Mouse (Mus musculus) MEL (cell line): ENCODE measurements around the gene Tmem9. TPM values are rescaled to one million over a fixed set of nuclear protein-coding genes. Genes with fewer than 3 reads are reported as not detected.

Experiments
- DNase-seq: peaks from one replicate; pipeline ENCODE4 v3.0.0; 2011; ENCODE audit warnings: low read depth, low spot score
- H3K27ac ChIP-seq: 2 replicates; pipeline ENCODE4 v1.5.1; 2012; ENCODE audit warnings: low read depth, mild to moderate bottlenecking, control low read depth, low read length, moderate library complexity; ENCODE audit not compliant: control insufficient read depth
- H3K27me3 ChIP-seq, 2 experiments: fragments of 150-350 bp in 1 of 2; sonication (generic) in 1 of 2; 2 replicates each; pipeline ENCODE4 v1.6.1; 2012; ENCODE audit warnings: low read length in 2 of 2, mild to moderate bottlenecking in 2 of 2, improper control_type of control experiment in 1 of 2, moderate library complexity in 1 of 2; ENCODE audit not compliant: insufficient read depth in 2 of 2, control insufficient read depth in 1 of 2
- H3K36me3 ChIP-seq, 2 experiments: 2 replicates each; pipeline ENCODE4 v1.6.1; 2012 to 2014; ENCODE audit warnings: low read length in 2 of 2, improper control_type of control experiment in 1 of 2, inconsistent platforms in 1 of 2, mild to moderate bottlenecking in 1 of 2; ENCODE audit not compliant: insufficient read depth in 2 of 2, control insufficient read depth in 1 of 2
- H3K4me1 ChIP-seq, 2 experiments: fragments of 150-350 bp in 1 of 2; sonication (generic) in 1 of 2; 2 replicates each; pipeline ENCODE4 v1.6.1; 2012; ENCODE audit warnings: low read length in 2 of 2, improper control_type of control experiment in 1 of 2, mild to moderate bottlenecking in 1 of 2; ENCODE audit not compliant: insufficient read depth in 2 of 2, control insufficient read depth in 1 of 2
- H3K4me3 ChIP-seq, 2 experiments: fragments of 150-350 bp in 1 of 2; sonication (generic) in 1 of 2; 2 replicates each; pipeline ENCODE4 v1.5.1; 2012; ENCODE audit warnings: low read depth in 2 of 2, low read length in 2 of 2, mild to moderate bottlenecking in 2 of 2, moderate library complexity in 2 of 2, control low read depth in 1 of 2, improper control_type of control experiment in 1 of 2; ENCODE audit not compliant: control insufficient read depth in 1 of 2, insufficient read depth in 1 of 2
- H3K79me2 ChIP-seq: 2 replicates; pipeline ENCODE4 v1.6.1; 2012; ENCODE audit warnings: mild to moderate bottlenecking, low read length, moderate library complexity; ENCODE audit not compliant: control insufficient read depth, poor library complexity, insufficient read depth
- H3K9ac ChIP-seq: 2 replicates; pipeline ENCODE4 v1.6.1; 2012; ENCODE audit warnings: low read depth, mild to moderate bottlenecking, control low read depth, low read length, moderate library complexity; ENCODE audit not compliant: control insufficient read depth, poor library complexity, severe bottlenecking
- H3K9me3 ChIP-seq: fragments of 150-350 bp; sonication (generic); replicated peaks from 2 replicates; pipeline ENCODE4 v1.6.1; 2012; ENCODE audit warnings: mild to moderate bottlenecking, low read length, improper control_type of control experiment, moderate library complexity; ENCODE audit not compliant: insufficient read depth
- CHD1 ChIP-seq: IDR thresholded peaks from 2 replicates; pipeline ENCODE4 v1.6.1; 2012; ENCODE audit warnings: low read depth, mild to moderate bottlenecking, inconsistent platforms, low read length, improper control_type of control experiment
- CHD2 ChIP-seq: IDR thresholded peaks from 2 replicates; pipeline ENCODE4 v1.6.1; 2011; ENCODE audit warnings: low read length, improper control_type of control experiment
- CTCF ChIP-seq, 3 experiments: IDR thresholded peaks in 2 of 3; conservative IDR thresholded peaks in 1 of 3; 2 replicates each; pipeline ENCODE4 v1.5.1; 2011 to 2012; ENCODE audit warnings: low read length in 3 of 3, low read depth in 2 of 3, mild to moderate bottlenecking in 2 of 3, improper control_type of control experiment in 1 of 3, inconsistent platforms in 1 of 3, mixed read lengths in 1 of 3, moderate library complexity in 1 of 3; ENCODE audit not compliant: control insufficient read depth in 1 of 3, insufficient read depth in 1 of 3, poor library complexity in 1 of 3, severe bottlenecking in 1 of 3
- E2F4 ChIP-seq: IDR thresholded peaks from 2 replicates; pipeline ENCODE4 v1.6.1; 2011; ENCODE audit warnings: low read depth, low read length, improper control_type of control experiment, borderline replicate concordance
- GABPA ChIP-seq: IDR thresholded peaks from 2 replicates; pipeline ENCODE4 v1.6.1; 2012; ENCODE audit warnings: low read depth, mild to moderate bottlenecking, inconsistent platforms, low read length, improper control_type of control experiment, moderate library complexity
- GATA1 ChIP-seq: IDR thresholded peaks from 2 replicates; pipeline ENCODE4 v1.6.1; 2011; ENCODE audit warnings: low read depth, low read length, improper control_type of control experiment
- HCFC1 ChIP-seq: IDR thresholded peaks from 2 replicates; pipeline ENCODE4 v1.6.1; 2012; ENCODE audit warnings: low read depth, mild to moderate bottlenecking, inconsistent platforms, low read length, improper control_type of control experiment, moderate library complexity
- MXI1 ChIP-seq: IDR thresholded peaks from 2 replicates; pipeline ENCODE4 v1.6.1; 2011; ENCODE audit warnings: mild to moderate bottlenecking, low read depth, low read length, improper control_type of control experiment
- MYC ChIP-seq: IDR thresholded peaks from 2 replicates; pipeline ENCODE4 v1.6.1; 2011; ENCODE audit warnings: low read depth, mild to moderate bottlenecking, low read length, improper control_type of control experiment, moderate library complexity
- NELFE ChIP-seq: IDR thresholded peaks from 2 replicates; pipeline ENCODE4 v1.6.1; 2011; ENCODE audit warnings: low read depth, low read length, improper control_type of control experiment
- NRF1 ChIP-seq: IDR thresholded peaks from 2 replicates; pipeline ENCODE4 v1.6.1; 2014; ENCODE audit warnings: low read depth, mild to moderate bottlenecking, inconsistent platforms, low read length, improper control_type of control experiment, moderate library complexity; ENCODE audit not compliant: poor library complexity, insufficient read depth, severe bottlenecking
- POLR2A ChIP-seq, 2 experiments: IDR thresholded peaks; 2 replicates each; pipeline ENCODE4 v1.6.1; 2011 to 2012; ENCODE audit warnings: low read length in 2 of 2, mild to moderate bottlenecking in 2 of 2, control low read depth in 1 of 2, improper control_type of control experiment in 1 of 2, low read depth in 1 of 2, moderate library complexity in 1 of 2; ENCODE audit not compliant: control insufficient read depth in 1 of 2, insufficient read depth in 1 of 2, poor library complexity in 1 of 2
- POLR2AphosphoS2 ChIP-seq: IDR thresholded peaks from 2 replicates; pipeline ENCODE4 v1.6.1; 2011; ENCODE audit warnings: low read length, improper control_type of control experiment
- POLR2AphosphoS5 ChIP-seq: IDR thresholded peaks from 2 replicates; pipeline ENCODE4 v1.6.1; 2012; ENCODE audit warnings: low read depth, borderline replicate concordance, mild to moderate bottlenecking, inconsistent platforms, low read length, moderate library complexity, mixed read lengths
- RAD21 ChIP-seq: IDR thresholded peaks from 2 replicates; pipeline ENCODE4 v1.6.1; 2011; ENCODE audit warnings: mild to moderate bottlenecking, low read depth, low read length, improper control_type of control experiment
- RCOR1 ChIP-seq: IDR thresholded peaks from 2 replicates; pipeline ENCODE4 v1.6.1; 2012; ENCODE audit warnings: low read depth, mild to moderate bottlenecking, inconsistent platforms, low read length, improper control_type of control experiment
- SIN3A ChIP-seq: IDR thresholded peaks from 2 replicates; pipeline ENCODE4 v1.6.1; 2012; ENCODE audit warnings: low read length, improper control_type of control experiment, inconsistent platforms
- TAL1 ChIP-seq: IDR thresholded peaks from 2 replicates; pipeline ENCODE4 v1.6.1; 2012; ENCODE audit warnings: mild to moderate bottlenecking, inconsistent platforms, low read length, moderate library complexity, mixed read lengths
- TBP ChIP-seq: IDR thresholded peaks from 2 replicates; pipeline ENCODE4 v1.8.0; 2011; ENCODE audit warnings: low read depth, low read length, improper control_type of control experiment
- USF1 ChIP-seq: IDR thresholded peaks from 2 replicates; pipeline ENCODE4 v1.6.1; 2014; ENCODE audit warnings: low read depth, mild to moderate bottlenecking, inconsistent platforms, low read length, improper control_type of control experiment, moderate library complexity
- USF2 ChIP-seq, 2 experiments: IDR thresholded peaks; 2 replicates each; pipeline ENCODE4 v1.6.1; 2011 to 2012; ENCODE audit warnings: improper control_type of control experiment in 2 of 2, low read length in 2 of 2, borderline replicate concordance in 1 of 2, inconsistent platforms in 1 of 2, low read depth in 1 of 2, mild to moderate bottlenecking in 1 of 2; ENCODE audit not compliant: insufficient read depth in 1 of 2
- ZC3H11A ChIP-seq: IDR thresholded peaks from 2 replicates; pipeline ENCODE4 v1.6.1; 2012; ENCODE audit warnings: low read depth, mild to moderate bottlenecking, inconsistent platforms, low read length, improper control_type of control experiment
- ZMIZ1 ChIP-seq: IDR thresholded peaks from 2 replicates; pipeline ENCODE4 v1.6.1; 2012; ENCODE audit warnings: low read depth, mild to moderate bottlenecking, inconsistent platforms, low read length, improper control_type of control experiment, moderate library complexity
- ZNF384 ChIP-seq: IDR thresholded peaks from 2 replicates; pipeline ENCODE4 v1.6.1; 2012; ENCODE audit warnings: low read depth, mild to moderate bottlenecking, inconsistent platforms, low read length, improper control_type of control experiment
- polyA plus RNA-seq, 2 experiments: library from polyadenylated mRNA; stranded (reverse) in 1 of 2; unstranded in 1 of 2; fragments of >175 nt in 1 of 2; fragments of >200 nt in 1 of 2; gene quantifications; 2 replicates each; pipeline versions ENCODE4 v1.2.1 to v1.2.4; 2012; ENCODE audit warnings: low replicate concordance in 2 of 2, low read depth in 1 of 2; ENCODE audit not compliant: insufficient read length in 2 of 2, insufficient read depth in 1 of 2, missing spikeins in 1 of 2
- total RNA-seq: library from RNA; depleted of rRNA; stranded (reverse); fragments of 300-350 nt; gene quantifications from 2 replicates; pipeline ENCODE4 v1.2.3, GENCODE M21; 2012

The Tmem9 gene
- total and polyA plus RNA-seq, 3 experiments, result 52.2 to 82.9 TPM; not detected in 1

DNA sequence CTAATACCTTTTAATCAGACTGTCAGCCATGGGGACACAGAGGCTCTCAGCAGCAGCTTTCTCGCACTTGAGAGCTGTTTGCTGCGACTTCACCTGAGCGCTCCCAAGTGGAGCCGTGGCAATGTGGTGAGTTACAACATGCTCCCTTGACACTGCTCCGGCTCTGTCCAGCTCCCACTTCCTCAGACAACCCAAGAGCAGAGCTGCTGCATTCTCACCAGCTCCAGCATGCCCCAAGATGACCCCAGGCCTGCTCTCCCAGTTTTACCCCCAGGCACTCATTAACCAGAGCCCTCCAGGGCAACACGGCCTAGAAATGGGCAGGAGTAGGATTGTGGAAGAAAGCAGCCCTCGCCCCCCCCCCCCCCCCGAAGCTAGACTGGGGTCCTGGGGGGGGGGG is 23.7 kb downstream of the Tmem9 start:
- Histone ChIP-seq H3K79me2 (no peaks in the 10 kb centered on the region), H3K9ac (no peak overlapping the region), H3K4me1 (no peaks in the 10 kb centered on the region), H3K36me3 (peaks cover 0 to 4% of the 10 kb centered on the region in 2 experiments; a peak in 2 of 4 replicates), H3K27me3 (no peaks in the 10 kb centered on the region), H3K4me3 (no peak overlapping the region), H3K27ac (no peak overlapping the region), H3K9me3 (no peaks in the 10 kb centered on the region)
- no peak for TF ChIP-seq NRF1
- no peak for TF ChIP-seq POLR2AphosphoS5
- TF ChIP-seq POLR2A (IDR thresholded peaks at IDR 0.05; ENCODE audit: control insufficient read depth in 1 of 2, insufficient read depth in 1 of 2, low read depth in 1 of 2, low read length in 2 of 2, poor library complexity in 1 of 2), result no peak
- TF ChIP-seq RAD21, result no peak
- TF ChIP-seq CHD1, result no peak
- no peak for TF ChIP-seq NELFE
- no peak for TF ChIP-seq CHD2
- TF ChIP-seq RCOR1, result no peak
- TF ChIP-seq ZC3H11A, result no peak
- TF ChIP-seq HCFC1, result no peak
- no peak for TF ChIP-seq CTCF (IDR thresholded peaks at IDR 0.05 in 2 of 3, conservative IDR thresholded peaks at IDR 0.05 in 1 of 3; ENCODE audit: control insufficient read depth in 1 of 3, insufficient read depth in 1 of 3, low read depth in 2 of 3, low read length in 3 of 3, poor library complexity in 1 of 3, severe bottlenecking in 1 of 3)
- no peak for TF ChIP-seq ZNF384
- TF ChIP-seq MXI1, result no peak
- no peak for TF ChIP-seq USF2 (IDR thresholded peaks at IDR 0.05; ENCODE audit: borderline replicate concordance in 1 of 2, insufficient read depth in 1 of 2, low read depth in 1 of 2, low read length in 2 of 2)
- no peak for TF ChIP-seq MYC
- no peak for TF ChIP-seq E2F4
- no peak for TF ChIP-seq USF1
- TF ChIP-seq TBP, result no peak
- no peak for DNase-seq

- DNase-seq, result no peak
- Histone ChIP-seq H3K9ac (no peak overlapping the region), H3K79me2 (no peaks in the 10 kb centered on the region), H3K9me3 (no peaks in the 10 kb centered on the region), H3K27ac (no peak overlapping the region), H3K27me3 (no peaks in the 10 kb centered on the region), H3K4me3 (no peak overlapping the region), H3K36me3 (no peaks in the 10 kb centered on the region; a peak in 2 of 4 replicates), H3K4me1 (no peaks in the 10 kb centered on the region)
- no peak for TF ChIP-seq POLR2AphosphoS2
- no peak for TF ChIP-seq RCOR1
- no peak for TF ChIP-seq NELFE
- TF ChIP-seq ZMIZ1, result no peak
- TF ChIP-seq POLR2AphosphoS5, result no peak
- no peak for TF ChIP-seq TAL1
- no peak for TF ChIP-seq RAD21
- no peak for TF ChIP-seq USF1
- TF ChIP-seq GATA1, result no peak
- TF ChIP-seq SIN3A, result no peak
- TF ChIP-seq ZC3H11A, result no peak
- TF ChIP-seq POLR2A (IDR thresholded peaks at IDR 0.05; ENCODE audit: control insufficient read depth in 1 of 2, insufficient read depth in 1 of 2, low read depth in 1 of 2, low read length in 2 of 2, poor library complexity in 1 of 2), result no peak
- TF ChIP-seq NRF1, result no peak
- TF ChIP-seq GABPA, result no peak
These were observed 25.0 kb downstream of the Tmem9 start for GRCm38 (mm10) chr1:136032961-136033360.
